Mouse (Mus musculus): Measurements from ENCODE around the gene Fbxl16. TPM values are rescaled to one million over a fixed set of nuclear protein-coding genes. Genes with fewer than 3 reads are reported as not detected.

The Fbxl16 gene
- polyA plus RNA-seq, 1 experiment from 2014 or later = 7.2 TPM

DNA sequence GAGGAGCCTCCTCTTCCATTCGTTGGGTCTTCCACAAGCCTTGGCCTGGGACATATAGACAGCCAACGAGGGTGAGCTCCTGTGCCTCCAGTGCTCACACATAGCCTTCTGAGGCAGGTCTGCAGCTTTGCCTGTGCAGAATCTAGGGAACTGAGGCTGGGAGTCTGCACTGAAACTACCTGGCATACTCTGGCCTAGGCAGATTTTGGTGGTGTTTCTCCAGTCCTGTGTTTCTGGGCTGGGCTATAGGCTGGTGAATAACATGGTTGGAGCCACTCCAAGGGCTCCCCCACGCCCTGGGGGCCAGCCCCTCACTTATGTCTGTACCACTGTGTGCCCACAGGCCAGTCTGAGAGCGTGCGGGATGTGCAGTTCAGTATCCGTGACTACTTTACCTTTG is 16.4 kb downstream of the Fbxl16 start:
- peak overlapping the region; percentile 72; the same call in 1 of the 2 replicates for H3K4me3 ChIP-seq

GRCm38 (mm10) chr17:25825984-25826570 is 17.2 kb downstream of the Fbxl16 start:
- 98% methylated on average over 27 of the region's 27 CpGs for WGBS
- no peaks in the 10 kb centered on the region for H3K9me3 ChIP-seq
- H3K36me3 ChIP-seq (replicated peaks) = peaks cover 48% of the 10 kb centered on the region
- H3K4me3 ChIP-seq = peak overlapping the region; percentile 72; the same call in 1 of the 2 replicates
- no peak for DNase-seq (ENCODE audit: extremely low spot score, low spot score)
- no peaks in the 10 kb centered on the region for H3K27me3 ChIP-seq (ENCODE audit: poor library complexity, severe bottlenecking)
- H3K27ac ChIP-seq = no peak overlapping the region
- H3K4me1 ChIP-seq = peaks cover 73% of the 10 kb centered on the region

More for the DNA sequence above, 16.4 kb downstream of the Fbxl16 start:
- Histone ChIP-seq H3K4me1 (peaks cover 65% of the 10 kb centered on the region), H3K9me3 (no peaks in the 10 kb centered on the region), H3K27ac (no peak overlapping the region), H3K27me3 (ENCODE audit: poor library complexity, severe bottlenecking) (peaks cover 6% of the 10 kb centered on the region), H3K36me3 (replicated peaks) (peaks cover 41% of the 10 kb centered on the region)
- no peak for DNase-seq (ENCODE audit: extremely low spot score, low spot score)
- WGBS = 90% methylated on average over 6 of the region's 6 CpGs

- Histone ChIP-seq H3K9me3 (no peaks in the 10 kb centered on the region), H3K4me1 (peaks cover 82% of the 10 kb centered on the region), H3K27me3 (ENCODE audit: poor library complexity, severe bottlenecking) (no peaks in the 10 kb centered on the region), H3K27ac (no peak overlapping the region), H3K4me3 (0 out of 2 replicates have a peak overlapping the region, but pooled peaks have one; percentile 0), H3K36me3 (replicated peaks) (peaks cover 58% of the 10 kb centered on the region)
- no peak for DNase-seq (ENCODE audit: extremely low spot score, low spot score)
- WGBS = 93% methylated on average over 13 of the region's 13 CpGs
Measured at GRCm38 (mm10) chr17:25827011-25827410, 18.1 kb downstream of the Fbxl16 start.

- H3K27me3 ChIP-seq (ENCODE audit: poor library complexity, severe bottlenecking) = no peaks in the 10 kb centered on the region
- no peaks in the 10 kb centered on the region for H3K9me3 ChIP-seq
- H3K27ac ChIP-seq = peak overlapping the region; percentile 94
- peaks cover 84% of the 10 kb centered on the region for H3K4me1 ChIP-seq
- peak overlapping the region; percentile 77 for H3K4me3 ChIP-seq
- peaks cover 58% of the 10 kb centered on the region for H3K36me3 ChIP-seq (replicated peaks)
- DNase-seq (ENCODE audit: extremely low spot score, low spot score) = no peak
- 91% methylated on average over 22 of the region's 22 CpGs for WGBS
Measured at GRCm38 (mm10) chr17:25827546-25828222, 18.8 kb downstream of the Fbxl16 start.

GRCm38 (mm10) chr17:25828223-25828594 is 19.3 kb downstream of the Fbxl16 start:
- Histone ChIP-seq H3K27me3 (ENCODE audit: poor library complexity, severe bottlenecking) (no peaks in the 10 kb centered on the region), H3K36me3 (replicated peaks) (peaks cover 58% of the 10 kb centered on the region), H3K9me3 (no peaks in the 10 kb centered on the region), H3K4me1 (peaks cover 80% of the 10 kb centered on the region), H3K27ac (peak overlapping the region; percentile 94), H3K4me3 (peak overlapping the region; percentile 77)
- DNase-seq (ENCODE audit: extremely low spot score, low spot score) = no peak
- 83% methylated on average over 8 of the region's 8 CpGs for WGBS

GRCm38 (mm10) chr17:25828712-25829557 is 20.1 kb downstream of the Fbxl16 start, which contains the start of gene Jmjd8:
TSS of gene Jmjd8 (plus strand) at chr17:25828867.
- WGBS = 2% methylated on average over 32 of the region's 32 CpGs
- peak within 1 kb of the TSS; percentile 94 for H3K27ac ChIP-seq
- H3K9me3 ChIP-seq = no peaks in the 10 kb centered on the region
- peaks cover 58% of the 10 kb centered on the region for H3K36me3 ChIP-seq (replicated peaks)
- DNase-seq (ENCODE audit: extremely low spot score, low spot score) = peak; percentile 85
- H3K4me3 ChIP-seq = peak within 1 kb of the TSS; percentile 77
- no peaks in the 10 kb centered on the region for H3K27me3 ChIP-seq (ENCODE audit: poor library complexity, severe bottlenecking)
- peaks cover 83% of the 10 kb centered on the region for H3K4me1 ChIP-seq

DNA sequence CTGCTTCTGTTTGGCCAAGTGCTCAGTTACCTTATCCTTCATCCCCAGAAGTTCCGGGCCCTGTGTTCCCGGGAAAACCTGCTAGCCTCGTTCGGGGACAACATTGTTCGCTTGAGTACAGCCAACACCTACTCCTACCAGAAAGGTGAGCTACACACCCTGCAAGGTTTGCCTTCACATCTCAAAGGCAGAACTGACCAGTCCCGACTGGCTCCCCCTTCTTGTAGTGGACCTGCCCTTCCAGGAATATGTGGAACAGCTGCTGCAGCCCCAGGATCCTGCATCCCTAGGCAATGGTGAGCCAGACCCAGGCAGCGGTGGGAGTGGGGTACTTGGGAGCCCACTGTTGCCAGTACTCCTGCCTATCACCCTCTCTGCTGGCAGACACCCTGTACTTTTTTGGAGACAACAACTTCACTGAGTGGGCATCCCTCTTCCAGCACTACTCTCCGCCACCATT is 20.7 kb downstream of the Fbxl16 start:
- H3K27ac ChIP-seq = peak overlapping the region; percentile 94
- no peak for DNase-seq (ENCODE audit: extremely low spot score, low spot score)
- H3K4me3 ChIP-seq = peak overlapping the region; percentile 77
- H3K4me1 ChIP-seq = peaks cover 83% of the 10 kb centered on the region
- WGBS = 44% methylated on average over 8 of the region's 8 CpGs
- peaks cover 62% of the 10 kb centered on the region for H3K36me3 ChIP-seq (replicated peaks)
- no peaks in the 10 kb centered on the region for H3K27me3 ChIP-seq (ENCODE audit: poor library complexity, severe bottlenecking)
- no peaks in the 10 kb centered on the region for H3K9me3 ChIP-seq

DNA sequence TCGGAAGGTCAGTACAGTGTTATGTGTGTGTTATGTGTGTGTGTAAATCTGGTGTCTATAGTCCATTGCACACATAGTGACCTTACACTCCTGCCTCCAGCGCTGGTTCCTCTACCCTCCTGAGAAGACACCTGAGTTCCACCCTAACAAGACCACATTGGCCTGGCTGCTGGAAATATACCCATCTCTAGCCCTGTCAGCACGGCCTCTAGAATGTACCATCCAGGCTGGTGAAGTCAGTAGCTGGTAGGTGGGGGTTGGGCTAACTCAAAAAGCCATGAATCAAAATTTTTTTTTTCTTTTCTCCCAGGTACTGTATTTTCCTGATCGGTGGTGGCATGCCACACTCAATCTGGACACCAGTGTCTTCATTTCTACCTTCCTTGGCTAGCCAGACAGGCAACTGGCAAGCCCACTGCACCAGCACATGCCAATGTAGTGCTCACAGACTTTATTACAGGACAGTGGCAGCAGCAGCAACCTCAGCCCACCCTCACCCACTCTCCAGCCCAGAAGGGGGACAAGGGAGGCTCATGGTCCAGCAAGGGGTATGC is 21.4 kb downstream of the Fbxl16 start:
- WGBS = 93% methylated on average over 4 of the region's 4 CpGs
- H3K4me1 ChIP-seq = peaks cover 83% of the 10 kb centered on the region
- DNase-seq (ENCODE audit: extremely low spot score, low spot score) = no peak
- H3K27ac ChIP-seq = 0 out of 2 replicates have a peak overlapping the region, but pooled peaks have one; percentile 27
- H3K4me3 ChIP-seq = peak overlapping the region; percentile 77
- peaks cover 68% of the 10 kb centered on the region for H3K36me3 ChIP-seq (replicated peaks)
- no peaks in the 10 kb centered on the region for H3K27me3 ChIP-seq (ENCODE audit: poor library complexity, severe bottlenecking)
- H3K9me3 ChIP-seq = no peaks in the 10 kb centered on the region

DNA sequence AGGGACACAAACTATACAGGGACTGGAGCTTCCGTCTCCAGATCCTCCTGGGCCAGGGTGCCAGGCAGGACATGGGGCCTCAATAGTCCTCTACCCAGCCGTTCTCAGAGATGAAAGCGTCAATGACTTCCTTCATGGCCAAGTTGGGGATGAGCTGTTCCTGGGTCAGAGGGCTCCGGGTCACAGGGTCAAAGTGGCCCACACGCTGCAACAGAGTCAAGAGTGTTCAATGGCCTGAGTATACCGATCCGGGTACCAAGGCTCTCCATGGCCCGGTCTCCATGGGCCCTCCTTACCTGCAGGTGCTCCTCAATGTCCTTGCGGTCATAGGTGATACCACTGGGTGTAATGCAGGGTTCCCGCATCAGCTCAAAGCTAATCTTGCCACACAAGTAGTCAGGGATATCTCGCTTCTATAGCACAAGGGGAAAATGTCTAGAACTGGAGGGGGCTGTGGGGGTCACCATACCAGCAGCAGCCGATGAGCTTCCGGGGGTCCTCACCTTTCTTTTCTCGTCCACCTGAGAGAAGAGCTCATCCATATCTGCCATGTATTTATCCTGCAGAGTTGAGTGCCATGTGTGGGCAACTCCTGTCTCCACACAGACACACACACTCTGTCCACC is 22.0 kb downstream of the Fbxl16 start:
- no peak for DNase-seq (ENCODE audit: extremely low spot score, low spot score)
- Histone ChIP-seq H3K4me1 (peaks cover 83% of the 10 kb centered on the region), H3K4me3 (peak overlapping the region; percentile 77), H3K9me3 (no peaks in the 10 kb centered on the region), H3K36me3 (replicated peaks) (peaks cover 70% of the 10 kb centered on the region), H3K27me3 (ENCODE audit: poor library complexity, severe bottlenecking) (no peaks in the 10 kb centered on the region), H3K27ac (0 out of 2 replicates have a peak overlapping the region, but pooled peaks have one; percentile 27)
- WGBS = 89% methylated on average over 14 of the region's 14 CpGs

DNA sequence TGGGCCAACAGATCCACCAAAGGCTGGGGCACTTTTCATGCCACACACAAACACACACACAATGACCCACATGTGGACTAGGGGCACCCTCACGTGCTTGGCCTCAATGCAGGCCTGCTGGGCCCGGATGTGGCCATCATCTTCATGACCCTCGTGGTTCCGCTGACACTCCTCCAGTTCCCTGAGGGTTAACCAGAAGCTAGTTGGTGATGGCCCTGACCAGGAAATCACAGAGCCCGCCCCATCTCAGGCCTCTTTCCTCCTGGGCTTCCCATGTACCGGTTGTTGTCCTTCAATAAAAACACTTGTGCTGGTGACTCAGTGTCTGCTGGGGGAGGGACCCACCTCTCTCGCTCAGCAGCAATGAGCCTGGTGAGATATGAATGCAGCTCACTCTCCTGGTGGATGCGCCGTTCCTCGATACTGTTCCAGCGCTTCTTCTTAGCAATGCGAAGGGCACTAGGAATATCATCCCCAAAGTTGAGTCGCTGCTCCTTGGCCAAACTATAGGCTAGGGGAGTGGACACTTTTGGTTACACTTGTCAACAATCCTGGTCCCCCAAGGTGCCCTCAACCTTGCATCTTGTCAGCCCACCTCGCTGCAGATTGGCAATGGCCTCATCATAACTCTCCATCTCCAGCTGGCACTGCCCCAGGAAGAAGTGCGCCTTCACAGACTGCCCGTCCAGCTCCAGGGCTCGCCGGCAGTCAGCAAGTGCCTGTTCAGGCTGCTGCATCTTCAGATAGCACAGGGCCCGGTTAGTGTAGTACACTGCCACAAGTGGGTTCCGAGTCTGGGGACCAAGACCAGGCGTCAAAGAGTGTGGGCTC is 22.8 kb downstream of the Fbxl16 start:
- Histone ChIP-seq H3K9me3 (no peaks in the 10 kb centered on the region), H3K27ac (peak overlapping the region; percentile 96), H3K36me3 (replicated peaks) (peaks cover 67% of the 10 kb centered on the region), H3K4me3 (peak overlapping the region; percentile 77), H3K27me3 (ENCODE audit: poor library complexity, severe bottlenecking) (no peaks in the 10 kb centered on the region), H3K4me1 (peaks cover 86% of the 10 kb centered on the region)
- DNase-seq (ENCODE audit: extremely low spot score, low spot score) = no peak
- 71% methylated on average over 21 of the region's 21 CpGs for WGBS

DNA sequence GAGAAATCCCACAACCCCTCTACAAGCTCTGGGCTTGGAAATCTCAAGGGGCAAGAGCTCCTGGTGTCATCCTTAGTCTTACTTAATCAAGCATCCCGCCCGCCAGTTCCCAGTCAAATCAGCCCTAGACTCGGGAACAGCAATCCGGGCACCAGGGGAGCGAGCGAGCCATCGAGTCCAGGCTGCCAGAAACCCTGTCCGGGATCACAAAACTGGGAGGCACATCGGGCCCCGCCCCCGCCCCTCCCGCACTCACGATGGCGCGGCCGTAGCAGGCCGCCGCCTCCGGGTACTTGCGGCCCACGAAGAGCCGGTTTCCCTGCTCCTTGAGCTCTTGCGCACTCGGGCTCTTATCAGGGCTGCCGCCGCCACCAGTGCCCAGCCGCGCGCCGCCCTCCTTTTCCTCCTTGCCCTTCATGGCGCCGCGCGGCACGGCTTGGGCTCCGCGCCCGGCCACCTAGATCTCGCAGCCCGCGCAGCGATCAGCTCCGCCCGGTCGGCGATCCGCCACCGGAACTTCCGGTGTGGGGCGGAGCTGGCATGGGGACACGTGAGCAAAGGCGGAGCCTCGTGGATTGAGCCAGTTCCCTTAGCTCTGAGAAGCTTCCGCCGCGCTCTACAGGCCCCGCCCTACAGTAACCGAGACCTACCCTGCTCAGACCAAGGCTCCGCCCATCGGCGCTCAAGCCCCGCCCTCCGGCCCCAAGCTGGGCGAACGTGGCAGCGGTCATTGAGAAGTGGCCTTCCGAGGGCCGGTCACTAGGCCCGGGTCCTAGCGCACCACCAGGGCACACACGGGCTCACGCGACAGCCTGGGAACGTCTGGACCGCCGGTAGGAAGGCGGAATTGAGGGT is 23.8 kb downstream of the Fbxl16 start:
- H3K4me3 ChIP-seq = peak overlapping the region; percentile 77
- WGBS = under 1% methylated on average over 77 of the region's 77 CpGs
- peak overlapping the region; percentile 96 for H3K27ac ChIP-seq
- H3K4me1 ChIP-seq = peaks cover 91% of the 10 kb centered on the region
- H3K9me3 ChIP-seq = no peaks in the 10 kb centered on the region
- H3K27me3 ChIP-seq (ENCODE audit: poor library complexity, severe bottlenecking) = no peaks in the 10 kb centered on the region
- H3K36me3 ChIP-seq (replicated peaks) = peaks cover 60% of the 10 kb centered on the region
- DNase-seq (ENCODE audit: extremely low spot score, low spot score) = peak; percentile 100
